Mouse (Mus musculus): ENCODE measurements around the gene Tap2.

The Tap2 gene

DNA sequence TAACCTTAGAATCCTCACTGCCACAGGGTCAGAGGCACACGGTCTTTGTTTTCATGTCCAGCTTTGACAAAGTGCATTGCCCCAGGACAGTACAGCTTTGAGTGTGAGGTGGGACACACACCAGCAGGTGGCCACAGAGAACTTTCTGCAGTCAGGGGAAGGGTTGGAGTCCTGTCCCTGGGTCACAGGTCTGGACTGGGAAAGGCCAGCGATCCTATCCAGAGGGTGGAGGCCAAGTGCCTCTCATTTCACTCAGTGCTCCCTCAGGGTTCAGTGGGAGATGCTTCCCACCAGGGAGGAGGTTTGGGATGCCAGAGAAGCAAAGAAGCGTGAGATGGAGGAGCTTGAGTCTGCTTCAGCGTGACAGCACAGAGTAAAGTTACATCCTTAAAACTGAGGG is 48.3 kb downstream of the Tap2 start:
- no peak for DNase-seq (ENCODE audit: low spot score)

GRCm38 (mm10) chr17:34256501-34256900 is 53.2 kb downstream of the Tap2 start:
- DNase-seq (ENCODE audit: low spot score), result no peak

DNA sequence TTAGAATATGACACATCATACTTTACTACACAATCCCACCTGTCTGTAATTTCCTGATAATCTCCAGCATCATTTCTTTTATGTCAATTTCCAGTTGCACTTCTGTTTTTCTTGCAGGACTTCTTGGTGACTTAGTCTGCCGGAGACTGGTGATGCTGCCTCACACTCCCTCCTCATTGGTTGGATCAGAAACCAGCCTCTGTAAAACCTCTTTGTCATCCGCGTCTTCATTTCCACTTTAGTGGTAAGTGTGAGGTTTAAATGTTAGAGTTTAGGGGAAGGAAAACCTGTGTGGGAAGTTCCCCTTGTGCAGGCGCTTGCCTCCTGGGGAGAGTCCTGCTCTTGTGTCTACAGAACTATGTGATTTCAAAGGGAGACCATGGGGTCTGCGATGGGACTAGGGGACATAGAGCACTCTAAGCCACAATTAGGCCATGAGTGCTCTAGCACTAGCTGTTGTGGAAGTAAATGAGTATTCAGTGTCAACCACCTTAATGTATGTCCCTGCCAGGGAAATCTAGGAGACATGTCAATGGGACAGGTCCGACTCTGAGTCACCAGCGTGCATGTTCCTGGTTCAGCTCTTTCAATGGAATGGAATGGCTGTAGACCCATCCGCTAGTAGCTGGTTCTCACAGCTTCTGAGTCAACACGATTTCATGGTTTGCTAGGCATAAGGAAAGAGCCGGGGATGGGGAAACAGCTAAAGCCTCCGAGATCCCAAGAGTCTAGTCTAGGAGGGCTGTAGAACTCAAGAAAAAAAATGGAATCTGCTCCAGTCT is 54.5 kb downstream of the Tap2 start, which contains the start of gene H2-Ab1:
Gene H2-Ab1 (plus strand): TSS at position 96 of the 782 bp plus-strand sequence.
- DNase-seq (ENCODE audit: low spot score), result peak; percentile 77

- DNase-seq (ENCODE audit: low spot score), result no peak
Measured at GRCm38 (mm10) chr17:34260551-34260950, 57.2 kb downstream of the Tap2 start.

DNA sequence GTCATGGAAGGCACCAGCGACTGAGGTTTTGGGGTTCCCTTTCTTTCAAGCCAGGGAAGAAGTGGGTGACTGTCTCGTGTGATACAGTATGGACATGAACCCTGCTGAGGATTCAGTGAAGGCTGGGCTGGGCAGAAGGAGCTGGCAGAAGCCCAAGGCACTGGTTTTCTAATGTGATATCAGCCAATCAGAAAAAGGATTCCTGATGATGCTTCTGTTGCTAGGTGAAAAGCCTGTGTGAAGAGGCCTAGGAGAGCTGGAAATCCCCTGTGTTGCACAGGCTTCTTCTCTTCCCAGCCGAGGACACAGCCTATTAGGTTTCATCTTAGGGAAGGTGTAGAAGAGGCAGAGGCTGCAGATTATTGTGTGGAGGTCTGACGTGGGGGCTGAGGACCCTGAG is 58.2 kb downstream of the Tap2 start:
- peak; percentile 64 for DNase-seq (ENCODE audit: low spot score)

GRCm38 (mm10) chr17:34263068-34263467 is 59.7 kb downstream of the Tap2 start:
- DNase-seq (ENCODE audit: low spot score), result peak; percentile 74

- DNase-seq (ENCODE audit: low spot score), result peak; percentile 61
Measured at GRCm38 (mm10) chr17:34263811-34264371, 60.6 kb downstream of the Tap2 start.

GRCm38 (mm10) chr17:34264452-34265351 is 61.4 kb downstream of the Tap2 start:
- DNase-seq (ENCODE audit: low spot score), result no peak
